Mouse (Mus musculus) cerebellum, postnatal 14 days (tissue): Measurements from ENCODE around the gene Loxl4.

ENCODE experiments used
- DNase-seq, 2 experiments: peaks; one replicate each; pipeline ENCODE4 v3.0.0; 2021; ENCODE audit warnings: mixed read lengths in 2 of 2

Gene Loxl4

DNA sequence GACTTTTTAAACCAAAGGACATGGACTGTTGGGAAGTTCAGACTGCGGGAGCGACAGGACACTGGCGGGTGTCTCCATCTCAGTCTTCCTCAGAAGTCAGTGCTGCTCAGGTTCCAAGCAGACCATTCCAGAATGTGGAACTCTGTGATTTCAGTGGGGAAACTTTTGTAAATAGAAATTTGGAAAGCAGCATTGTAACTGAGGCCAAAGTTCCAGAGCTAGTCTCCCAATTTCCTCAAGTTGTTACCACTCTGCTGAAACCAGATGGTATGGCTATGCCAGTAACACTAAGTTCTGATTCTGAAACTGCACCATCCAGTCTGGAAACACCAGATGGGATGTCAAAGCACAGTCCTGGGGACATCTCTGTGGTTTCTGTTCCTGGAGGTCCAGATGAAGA, 49.6 kb downstream of the Loxl4 start:
- DNase-seq = no peak

DNA sequence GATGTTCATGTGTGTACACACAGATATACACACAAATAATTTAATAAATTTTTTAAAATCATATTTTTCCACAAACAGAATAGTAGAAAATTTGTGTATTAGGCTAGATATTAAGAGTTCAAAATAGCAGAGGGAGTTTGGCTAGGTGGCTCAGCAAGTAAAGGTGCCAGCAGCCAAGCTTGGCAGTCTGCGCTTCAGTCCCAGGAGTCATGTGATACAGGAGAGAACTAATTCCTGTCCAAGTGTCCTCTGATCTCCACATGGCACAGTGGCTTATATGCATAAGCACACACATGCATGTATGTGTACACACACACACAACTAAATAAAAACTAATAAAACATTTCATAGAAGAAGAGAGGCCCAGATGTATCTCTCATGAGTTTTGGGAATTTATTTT, 50.6 kb downstream of the Loxl4 start:
- DNase-seq = peak; percentile 37 to 54

DNA sequence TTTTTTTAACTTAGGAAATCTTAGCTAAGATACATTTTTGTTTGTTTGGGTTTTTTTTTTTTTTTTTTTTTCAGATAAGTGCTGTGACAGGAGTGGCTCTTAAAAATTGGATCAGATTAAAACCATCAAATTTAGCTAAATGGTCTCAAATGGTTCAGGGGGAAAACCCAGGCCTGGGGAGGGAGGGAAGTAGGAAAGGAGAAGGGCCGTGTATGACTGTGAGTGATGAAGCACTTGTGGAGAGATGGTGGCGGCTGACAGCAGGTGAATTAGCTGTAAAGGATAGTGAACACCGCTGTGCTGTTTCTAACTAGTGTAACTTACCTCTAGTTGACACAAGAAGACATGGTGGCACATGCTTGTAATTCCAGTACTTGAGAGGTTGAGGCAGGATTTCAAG, 53.9 kb downstream of the Loxl4 start:
- no peak for DNase-seq
